Mouse (Mus musculus) yolk sac, embryonic 10.5 days (tissue): Measurements from ENCODE around the gene Nectin2.
"Not testable (repeated sequence)": the region's sequence is repeated elsewhere in the genome, so short reads cannot be mapped to it uniquely, and the experiment has no call there.

Experiments used
- DNase-seq: peaks from one replicate; pipeline ENCODE4 v3.0.0-alpha.2; 2017; ENCODE audit warnings: low spot score

Nectin2 gene

DNA sequence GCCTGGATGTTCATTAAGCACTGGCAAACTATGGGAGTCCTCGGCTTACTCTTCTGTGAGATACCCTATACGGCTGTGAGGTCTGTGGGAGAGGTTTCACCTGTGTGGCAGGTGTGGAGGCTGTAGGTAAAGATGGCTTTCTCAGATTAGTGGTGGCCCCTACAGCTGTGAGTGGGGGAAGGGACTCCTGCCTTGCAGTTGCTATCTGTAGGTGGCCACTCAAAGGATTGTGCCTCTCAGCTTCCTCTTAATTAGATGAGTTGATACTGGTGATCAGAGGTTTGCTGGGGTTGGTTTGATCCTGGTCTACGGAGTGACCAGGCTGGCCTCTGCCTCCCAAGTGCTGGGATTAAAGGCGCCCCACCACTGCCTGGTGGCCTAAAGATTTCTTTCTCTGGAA lies 45.8 kb downstream of the Nectin2 start:
- no peak for DNase-seq

DNA sequence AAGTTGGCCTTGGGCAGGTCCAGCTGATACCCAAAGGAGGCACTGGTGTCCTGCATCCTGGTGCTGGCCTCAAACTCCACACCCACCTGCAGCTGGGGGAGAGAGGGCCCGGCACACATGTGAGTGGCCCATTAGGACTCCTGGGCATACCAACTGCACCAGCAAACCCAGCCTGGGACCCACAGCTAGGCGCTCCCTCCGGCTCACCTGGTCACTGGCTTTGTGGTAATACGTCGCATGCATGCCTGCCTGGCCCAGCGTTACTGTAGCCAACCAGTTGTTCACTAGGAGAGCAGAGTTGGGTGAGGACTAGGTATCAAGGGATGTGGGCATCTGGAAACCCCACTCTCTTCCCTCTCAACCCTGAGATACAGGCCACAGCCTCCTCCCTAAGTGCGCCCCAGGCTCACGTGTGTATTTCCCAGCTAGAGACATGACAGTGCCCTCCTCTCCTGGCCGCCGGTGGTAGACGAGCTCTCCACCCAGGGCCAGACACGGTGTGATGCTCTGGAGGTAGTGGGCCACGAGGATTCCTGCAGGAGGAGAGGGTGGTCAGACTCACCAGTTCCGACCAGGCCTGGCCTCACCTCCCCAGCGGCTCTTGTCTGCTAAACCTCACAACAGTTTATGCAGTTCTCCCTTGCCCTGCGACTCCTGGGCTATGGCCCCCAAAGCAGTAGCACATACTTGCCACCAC lies 47.3 kb downstream of the Nectin2 start:
- no peak for DNase-seq

DNA sequence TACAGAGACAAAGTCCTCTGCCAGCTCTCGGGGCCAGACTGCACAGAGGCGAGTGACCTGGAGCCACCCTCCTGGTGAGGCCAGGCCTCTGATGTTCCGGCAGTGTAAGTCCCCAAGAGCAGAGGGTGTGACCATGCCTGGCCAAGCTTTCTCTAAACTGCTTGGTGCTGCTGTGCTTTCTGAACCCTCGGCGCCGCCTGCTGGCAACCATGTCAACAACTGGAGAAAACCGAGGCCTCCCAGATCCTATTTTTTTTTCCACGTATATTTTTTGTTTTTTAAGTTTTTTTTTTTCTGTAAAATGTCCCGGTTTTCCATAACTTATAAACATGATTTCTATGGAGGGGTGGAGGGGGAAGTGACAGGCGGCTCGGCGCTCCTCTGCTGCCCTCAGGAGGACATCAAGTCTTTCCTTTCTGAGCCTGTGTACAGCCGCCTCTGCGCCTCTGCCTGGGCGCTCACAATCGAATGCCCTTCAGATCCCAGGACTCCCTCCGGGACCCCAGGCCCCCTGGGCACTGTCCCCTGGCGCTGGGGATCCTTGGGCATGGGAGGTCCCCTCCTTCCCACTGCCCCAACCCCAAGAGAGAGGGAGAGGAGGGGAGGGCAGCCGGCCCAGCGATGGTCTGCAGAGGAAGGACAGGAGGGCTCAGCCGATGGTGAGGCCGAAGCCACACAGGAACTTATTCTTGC lies 49.1 kb downstream of the Nectin2 start:
- peak; percentile 94 for DNase-seq

DNA sequence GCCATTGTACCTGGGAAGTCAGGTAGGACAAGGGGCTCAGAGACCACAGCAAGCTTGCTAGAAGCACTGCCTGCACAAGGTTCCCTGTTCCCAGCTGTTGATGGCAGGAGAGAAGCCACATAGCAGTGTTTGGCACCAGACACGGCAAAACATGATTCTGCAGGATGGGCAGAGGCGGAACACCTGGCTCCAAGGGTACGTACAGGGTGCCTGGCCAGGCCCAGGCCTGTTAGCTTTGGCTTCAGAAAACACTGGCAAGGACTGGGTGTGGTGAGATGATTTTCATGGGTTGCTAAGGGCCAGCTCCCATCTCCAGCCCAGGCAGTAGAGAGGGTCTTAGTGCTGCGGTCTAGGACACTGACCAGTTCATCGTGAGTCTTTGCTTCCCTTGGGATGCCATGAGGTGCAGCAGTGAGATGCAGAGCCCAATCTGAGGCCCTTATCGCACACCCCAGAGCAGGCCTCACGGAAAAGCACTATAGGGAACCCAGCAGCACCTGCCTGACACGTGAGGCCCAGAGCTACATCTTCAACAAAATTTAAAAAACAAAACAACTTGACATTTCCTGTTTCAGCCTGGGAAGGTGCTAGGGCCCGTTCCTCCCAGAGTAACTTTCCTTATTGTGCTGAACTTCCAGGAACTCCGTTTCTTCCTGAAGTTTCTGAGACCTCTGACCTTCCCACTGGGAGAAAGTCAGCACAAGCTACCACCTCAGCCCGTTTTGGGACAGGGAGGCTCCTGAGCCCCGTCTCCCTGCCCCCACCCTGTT lies 49.8 kb downstream of the Nectin2 start:
- DNase-seq: no peak

- DNase-seq: no peak
Measured at GRCm38 (mm10) chr7:19699827-19700148, 50.5 kb downstream of the Nectin2 start.

GRCm38 (mm10) chr7:19698907-19699826 lies 51.1 kb downstream of the Nectin2 start, which contains the start of gene Apoe:
TSS of gene Apoe (minus strand) at chr7:19699188.
- DNase-seq: peak; percentile 91

DNA sequence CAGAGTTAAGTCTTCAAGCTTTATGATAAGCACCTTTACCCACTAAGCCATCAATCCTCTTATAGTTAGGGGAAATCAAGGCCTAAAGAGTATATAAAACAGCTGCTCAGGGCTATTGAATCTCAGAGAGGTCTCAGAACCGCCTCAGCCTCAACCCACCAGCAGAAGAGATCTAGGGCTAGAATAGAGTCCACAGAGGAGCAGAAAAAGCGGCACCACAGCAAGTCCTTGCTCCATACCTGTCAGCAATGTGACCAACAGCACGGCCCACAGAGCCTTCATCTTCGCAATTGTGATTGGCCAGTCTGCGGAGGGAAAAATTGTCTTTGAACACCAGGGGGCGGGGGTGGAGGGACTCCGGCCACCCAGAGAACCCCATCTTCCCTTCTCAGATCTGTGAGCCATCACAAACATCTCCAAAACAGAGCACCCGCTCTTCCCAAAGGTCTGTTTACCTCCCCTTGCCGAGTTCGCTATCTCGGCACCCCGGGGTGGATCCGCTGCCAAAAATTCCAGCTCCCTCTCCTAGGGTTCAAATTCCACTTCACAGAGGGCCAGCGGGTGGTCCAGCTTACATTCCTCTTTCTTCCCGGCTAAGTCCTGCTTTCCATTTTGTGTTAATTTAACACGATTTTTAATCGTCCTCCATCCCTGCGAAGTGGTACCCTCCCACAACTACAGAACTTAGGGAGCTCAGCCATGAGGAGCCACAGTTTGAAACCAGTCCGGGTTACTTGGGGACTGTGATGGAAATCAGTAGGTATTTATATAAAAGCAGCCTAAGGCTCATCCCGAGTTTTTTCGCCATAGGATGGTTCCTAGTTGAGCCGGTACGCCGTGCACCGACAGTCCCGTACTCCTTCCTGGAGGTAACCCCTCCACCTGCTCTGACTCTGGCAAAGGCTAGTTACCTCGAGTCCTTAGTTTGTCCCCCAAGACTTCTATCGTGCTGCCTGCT lies 52.1 kb downstream of the Nectin2 start:
- DNase-seq: peak; percentile 68

GRCm38 (mm10) chr7:19696336-19696873 lies 53.9 kb downstream of the Nectin2 start:
- peak; percentile 45 for DNase-seq

DNA sequence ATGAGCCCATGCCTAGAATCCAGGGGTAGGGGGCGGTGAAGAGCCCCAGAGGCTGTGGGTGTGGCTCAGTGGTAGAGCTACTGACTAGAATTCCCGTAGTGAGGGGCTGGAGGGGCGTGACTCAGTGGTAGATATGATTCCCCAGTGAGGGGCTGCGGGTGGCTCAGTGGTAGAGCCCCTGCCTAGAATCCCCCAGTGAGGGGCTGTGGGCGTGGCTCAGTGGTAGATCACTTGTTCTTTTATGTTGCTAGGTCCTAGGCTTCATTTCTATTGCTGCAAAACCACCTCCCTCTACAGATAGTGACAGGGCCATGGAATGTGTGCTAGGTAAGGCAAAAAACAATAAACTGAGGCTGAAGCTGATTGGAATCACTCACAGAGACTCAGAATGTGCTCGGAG lies 54.4 kb downstream of the Nectin2 start:
- DNase-seq: peak; percentile 59

DNA sequence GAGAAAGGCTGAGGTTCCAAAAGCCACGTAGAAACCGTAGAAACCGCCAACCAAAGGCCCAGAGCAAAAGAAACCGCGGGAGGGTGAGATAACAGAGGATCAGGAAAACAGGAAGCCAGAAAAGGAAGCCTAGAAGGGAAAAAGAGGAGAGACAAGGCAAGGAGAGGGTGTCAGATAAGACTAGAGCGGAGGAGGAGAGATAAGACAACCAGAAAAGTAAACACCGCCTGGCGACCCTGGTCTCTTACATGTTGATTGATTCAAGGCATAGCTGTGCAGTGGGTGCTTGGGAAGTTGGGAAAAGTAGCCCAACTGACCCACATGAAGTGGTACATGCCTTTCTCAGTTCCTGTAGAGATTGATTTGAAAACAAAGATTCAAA lies 55.1 kb downstream of the Nectin2 start:
- peak; percentile 77 for DNase-seq

DNA sequence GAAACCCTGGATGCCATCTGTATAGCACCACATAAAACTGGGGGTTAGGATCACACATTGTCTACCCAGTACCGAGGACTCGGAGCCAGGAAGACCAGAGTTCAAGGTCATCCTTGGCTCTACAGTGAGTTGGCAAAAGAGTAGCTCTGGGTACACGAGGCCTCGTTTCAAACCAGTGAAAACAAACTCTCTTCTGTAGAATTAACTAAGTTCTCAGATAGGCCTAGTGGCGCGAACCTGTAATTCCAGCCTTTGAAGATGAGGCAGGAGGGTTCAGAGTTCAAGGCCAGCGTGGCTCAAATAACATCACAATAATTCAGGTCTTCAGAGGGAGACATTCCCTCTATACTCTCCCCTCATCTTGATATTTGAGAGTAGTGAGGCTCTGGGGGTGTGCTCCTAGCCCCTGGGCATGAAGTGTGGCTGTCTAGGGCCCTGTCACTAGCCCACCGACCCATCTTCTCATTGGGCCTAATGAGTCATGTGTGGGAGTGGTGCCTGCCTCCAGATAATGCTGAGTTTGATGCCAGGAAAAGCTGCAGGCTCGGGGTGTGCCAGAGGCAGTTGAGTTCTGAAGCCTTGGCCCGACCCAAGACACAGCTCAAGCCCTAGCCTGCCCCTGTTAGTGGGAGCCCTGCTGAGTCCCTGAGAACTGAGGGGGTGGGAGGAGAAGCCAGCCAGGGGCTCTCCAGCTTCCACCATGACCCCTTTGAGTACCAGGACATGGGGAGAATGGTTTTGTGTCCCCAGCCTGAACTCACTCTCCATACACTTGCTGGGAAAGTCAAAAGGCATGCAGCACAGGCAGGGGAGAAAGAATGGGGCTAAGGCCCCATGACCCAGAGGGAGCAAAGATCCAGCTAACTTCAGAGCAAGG lies 55.7 kb downstream of the Nectin2 start:
- DNase-seq: no peak

DNA sequence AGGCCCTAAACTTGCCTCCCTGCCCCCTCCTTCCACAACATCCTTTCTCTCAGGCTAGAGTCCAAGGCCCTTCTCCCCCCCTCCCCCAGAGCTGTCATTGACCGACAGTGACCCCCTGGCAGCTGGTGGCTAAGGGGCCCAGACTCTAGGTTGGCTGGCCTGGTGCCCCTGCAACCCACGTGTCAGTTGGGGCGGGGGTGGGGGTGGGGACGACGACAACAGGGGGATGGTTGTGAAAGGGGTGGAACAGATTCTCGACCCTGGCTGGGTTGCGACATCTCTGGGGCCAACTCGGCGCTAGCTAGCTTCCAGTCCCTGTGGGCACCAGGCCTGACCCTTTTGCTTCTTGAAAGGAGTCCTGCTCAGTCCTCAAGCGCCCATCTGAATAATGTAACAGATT lies 56.9 kb downstream of the Nectin2 start:
- peak; percentile 74 for DNase-seq

DNA sequence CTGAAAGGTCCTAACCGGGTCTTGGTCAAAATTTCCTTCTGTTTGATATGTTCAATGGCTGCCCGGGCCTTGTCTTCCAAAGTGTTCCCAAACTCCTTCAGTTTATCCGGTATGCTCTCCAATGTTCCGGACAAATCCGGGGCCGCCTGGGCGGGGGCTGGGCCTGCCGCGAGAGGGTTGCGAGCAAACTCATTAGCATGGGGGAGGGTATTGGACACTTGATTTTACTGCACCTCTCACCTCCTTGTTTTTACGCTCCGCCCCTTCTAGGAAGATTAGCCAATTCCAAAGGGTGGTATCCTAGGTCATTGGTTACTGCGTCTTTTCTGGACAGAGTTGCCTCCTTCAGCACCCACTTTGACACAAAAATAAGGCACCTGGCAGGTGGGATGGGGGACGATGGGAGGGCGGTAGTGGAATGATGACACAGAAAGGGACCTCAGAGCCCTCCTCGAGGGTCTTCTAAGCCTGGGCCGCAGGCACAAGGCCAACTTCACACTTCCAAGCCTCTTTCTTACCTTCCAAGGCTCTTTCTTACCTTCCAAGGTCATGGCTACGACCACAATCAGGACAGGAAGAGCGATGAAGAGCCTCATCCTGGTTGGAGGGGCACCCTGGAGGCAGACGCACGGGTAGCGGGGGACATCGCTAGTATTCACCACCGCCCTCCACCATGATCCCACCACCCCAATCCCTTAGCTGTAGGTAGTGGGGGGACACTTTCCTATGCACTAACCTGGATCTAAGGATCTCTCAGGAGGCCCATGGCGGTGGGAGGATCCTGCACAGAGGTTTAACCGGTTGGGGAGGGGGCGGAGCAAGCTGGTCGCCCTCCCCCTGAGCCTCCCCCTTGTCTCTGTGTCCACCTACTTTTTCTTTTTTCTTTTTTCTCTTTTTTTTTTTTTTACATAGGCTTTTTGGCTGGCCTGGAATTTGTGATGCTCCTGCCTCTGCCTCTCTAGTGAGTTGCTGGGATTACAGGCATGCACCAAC lies 58.1 kb downstream of the Nectin2 start, which contains the start of gene Apoc1:
Apoc1 (minus strand) TSS at position 788 of the 993 bp plus-strand sequence.
- DNase-seq: peak; percentile 88

GRCm38 (mm10) chr7:19691434-19691833 lies 58.8 kb downstream of the Nectin2 start:
- peak; percentile 65 for DNase-seq

DNA sequence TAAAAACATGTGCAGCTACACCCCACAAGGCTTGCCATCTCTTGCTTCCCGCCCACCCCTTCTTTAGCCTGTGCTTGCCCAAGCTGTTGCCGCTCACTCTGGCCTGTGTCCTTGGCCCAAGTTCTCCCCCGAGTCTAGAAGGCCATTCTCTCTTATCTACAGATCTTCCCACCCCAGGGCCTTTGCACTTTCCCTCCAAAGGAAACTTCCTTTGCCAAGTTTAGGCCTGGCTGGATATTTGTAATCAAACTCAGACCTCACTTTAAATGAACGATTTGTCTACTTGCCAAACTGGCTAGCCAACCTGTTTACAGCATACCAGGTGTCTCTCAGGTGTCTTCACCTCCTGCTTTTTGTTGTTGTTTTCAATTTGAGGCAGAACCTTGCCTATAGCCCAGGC lies 59.4 kb downstream of the Nectin2 start:
- no peak for DNase-seq

DNA sequence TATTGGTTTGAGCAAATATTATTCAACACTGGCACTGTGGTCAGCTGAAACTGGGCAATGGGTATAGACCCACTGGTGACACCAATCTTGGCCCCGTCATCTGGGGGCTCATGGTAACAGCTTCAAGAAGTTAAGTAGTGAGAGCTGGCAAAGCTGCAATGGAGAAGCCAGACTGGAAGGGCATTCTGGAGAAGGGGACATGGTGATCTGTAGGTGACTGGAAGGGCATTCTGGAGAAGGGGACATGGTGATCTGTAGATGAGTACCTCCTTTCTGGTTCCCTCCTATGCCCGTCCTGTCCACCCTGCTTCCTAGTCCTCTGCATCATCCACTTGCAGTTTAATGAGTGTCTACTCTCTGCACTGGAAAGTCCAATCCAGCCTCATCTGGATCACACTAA lies 61.7 kb downstream of the Nectin2 start:
- DNase-seq: no peak

GRCm38 (mm10) chr7:19688101-19688500 lies 62.2 kb downstream of the Nectin2 start:
- no peak for DNase-seq

DNA sequence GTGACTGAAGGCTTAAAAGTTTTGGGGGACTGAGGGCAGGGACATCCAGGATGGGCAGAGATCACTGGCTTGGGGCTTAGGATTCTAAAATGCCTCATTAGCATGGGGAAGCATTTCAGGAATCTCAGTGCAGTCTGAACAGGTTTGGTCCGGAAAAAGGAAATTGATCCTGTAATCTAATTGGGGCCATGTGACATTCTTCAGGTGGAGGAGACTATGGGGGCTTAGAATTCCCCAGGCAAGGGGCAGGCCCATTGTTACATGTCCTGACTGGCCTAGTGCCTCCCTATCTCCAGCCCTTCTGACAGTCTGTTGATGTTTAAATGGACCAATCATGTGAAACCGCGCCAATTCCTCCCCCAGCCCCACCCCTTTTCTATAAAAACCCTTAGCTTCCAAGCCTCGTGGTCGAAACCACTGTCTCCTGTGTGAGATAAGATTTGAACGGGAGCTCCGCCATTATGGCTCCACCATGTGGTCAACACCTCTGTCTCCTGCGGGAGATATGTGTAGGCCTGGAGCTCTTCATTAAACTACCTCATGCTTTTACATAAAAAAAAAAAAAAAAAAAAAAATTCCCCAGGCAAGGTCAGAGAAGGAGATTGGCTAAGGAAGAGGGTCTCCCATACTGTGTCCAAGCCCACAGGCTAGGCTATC lies 63.2 kb downstream of the Nectin2 start:
- DNase-seq: not testable (repeated sequence)
